Mouse (Mus musculus): ENCODE measurements around the gene Pde11a. TPM values are rescaled to one million over a fixed set of nuclear protein-coding genes. Genes with fewer than 3 reads are reported as not detected.

Pde11a gene
- total RNA-seq (2012; rRNA removed) = 0.27 and 0.37 TPM in 2 replicates

GRCm38 (mm10) chr2:76338215-76339156 is at the start of gene Pde11a:
TSS of gene Pde11a (minus strand) at chr2:76338774.
- no peaks in the 10 kb centered on the region; a peak in 1 of 4 replicates for H3K4me1 ChIP-seq (ENCODE audit: control insufficient read depth in 2 of 2, insufficient read depth in 2 of 2, low read length in 2 of 2, poor library complexity in 1 of 2)
- H3K9ac ChIP-seq (ENCODE audit: insufficient read depth, low read depth, low read length, poor library complexity, severe bottlenecking) = peak within 1 kb of the TSS; percentile 35
- no peaks in the 10 kb centered on the region for H3K36me3 ChIP-seq (ENCODE audit: control insufficient read depth, insufficient read depth, low read length, poor library complexity, severe bottlenecking)
- H3K4me3 ChIP-seq (ENCODE audit: insufficient read depth in 1 of 2, low read depth in 1 of 2, low read length in 2 of 2, poor library complexity in 1 of 2, severe bottlenecking in 1 of 2) = peak within 1 kb of the TSS; percentile 60 to 64
- no peak within 1 kb of the TSS for H3K27ac ChIP-seq (ENCODE audit: insufficient read depth, low read depth, low read length, poor library complexity, severe bottlenecking)
- in situ Hi-C loops (cut with MboI; ENCODE audit: low sequenced_read_pairs in 2 of 2, unreplicated experiment in 2 of 2) = no loop called here
- peak; percentile 40 for DNase-seq (ENCODE audit: low read depth, low spot score)
- no peaks in the 10 kb centered on the region for H3K9me3 ChIP-seq (ENCODE audit: control insufficient read depth, insufficient read depth, low read depth, low read length)
- TF ChIP-seq MAFK (IDR thresholded peaks at IDR 0.05; ENCODE audit: insufficient read depth, low read depth, low read length) = no peak
- TF ChIP-seq HCFC1 (IDR thresholded peaks at IDR 0.05; ENCODE audit: borderline replicate concordance, insufficient read depth, low read length) = no peak
- no peak for TF ChIP-seq ZC3H11A (IDR thresholded peaks at IDR 0.05; ENCODE audit: borderline replicate concordance, low read depth, low read length)
- TF ChIP-seq CHD2 (IDR thresholded peaks at IDR 0.05; ENCODE audit: low read depth, low read length) = no peak
- no peak for TF ChIP-seq ZNF384 (IDR thresholded peaks at IDR 0.05; ENCODE audit: low read depth, low read length)

GRCm38 (mm10) chr2:76386531-76386930 is 48.0 kb upstream of the Pde11a start:
- Histone ChIP-seq H3K9ac (ENCODE audit: insufficient read depth, low read depth, low read length, poor library complexity, severe bottlenecking) (no peak overlapping the region), H3K27ac (ENCODE audit: insufficient read depth, low read depth, low read length, poor library complexity, severe bottlenecking) (no peak overlapping the region), H3K4me1 (ENCODE audit: control insufficient read depth in 2 of 2, insufficient read depth in 2 of 2, low read length in 2 of 2, poor library complexity in 1 of 2) (no peaks in the 10 kb centered on the region; a peak in 1 of 4 replicates), H3K9me3 (ENCODE audit: control insufficient read depth, insufficient read depth, low read depth, low read length) (no peaks in the 10 kb centered on the region), H3K4me3 (ENCODE audit: insufficient read depth in 1 of 2, low read depth in 1 of 2, low read length in 2 of 2, poor library complexity in 1 of 2, severe bottlenecking in 1 of 2) (no peak overlapping the region), H3K36me3 (ENCODE audit: control insufficient read depth, insufficient read depth, low read length, poor library complexity, severe bottlenecking) (peaks cover 15% of the 10 kb centered on the region)
- DNase-seq (ENCODE audit: low read depth, low spot score) = no peak
- TF ChIP-seq CHD2 (IDR thresholded peaks at IDR 0.05; ENCODE audit: low read depth, low read length) (no peak), ZNF384 (IDR thresholded peaks at IDR 0.05; ENCODE audit: low read depth, low read length) (no peak), HCFC1 (IDR thresholded peaks at IDR 0.05; ENCODE audit: borderline replicate concordance, insufficient read depth, low read length) (no peak), MAFK (IDR thresholded peaks at IDR 0.05; ENCODE audit: insufficient read depth, low read depth, low read length) (no peak), ZC3H11A (IDR thresholded peaks at IDR 0.05; ENCODE audit: borderline replicate concordance, low read depth, low read length) (no peak)
- in situ Hi-C loops (cut with MboI; ENCODE audit: low sequenced_read_pairs in 2 of 2, unreplicated experiment in 2 of 2) = no loop called here

- TF ChIP-seq HCFC1 (IDR thresholded peaks at IDR 0.05; ENCODE audit: borderline replicate concordance, insufficient read depth, low read length) (no peak), CHD2 (IDR thresholded peaks at IDR 0.05; ENCODE audit: low read depth, low read length) (no peak), ZNF384 (IDR thresholded peaks at IDR 0.05; ENCODE audit: low read depth, low read length) (no peak)
- Histone ChIP-seq H3K36me3 (ENCODE audit: control insufficient read depth, insufficient read depth, low read length, poor library complexity, severe bottlenecking) (peaks cover 31% of the 10 kb centered on the region), H3K27ac (ENCODE audit: insufficient read depth, low read depth, low read length, poor library complexity, severe bottlenecking) (no peak overlapping the region), H3K4me1 (ENCODE audit: control insufficient read depth in 2 of 2, insufficient read depth in 2 of 2, low read length in 2 of 2, poor library complexity in 1 of 2) (no peaks in the 10 kb centered on the region; a peak in 1 of 4 replicates), H3K9ac (ENCODE audit: insufficient read depth, low read depth, low read length, poor library complexity, severe bottlenecking) (no peak overlapping the region), H3K4me3 (ENCODE audit: insufficient read depth in 1 of 2, low read depth in 1 of 2, low read length in 2 of 2, poor library complexity in 1 of 2, severe bottlenecking in 1 of 2) (no peak overlapping the region), H3K9me3 (ENCODE audit: control insufficient read depth, insufficient read depth, low read depth, low read length) (no peaks in the 10 kb centered on the region)
- DNase-seq (ENCODE audit: low read depth, low spot score) = no peak
- in situ Hi-C loops (cut with MboI; ENCODE audit: low sequenced_read_pairs in 2 of 2, unreplicated experiment in 2 of 2) = no loop called here
Measured at GRCm38 (mm10) chr2:76378646-76379045, 40.1 kb upstream of the Pde11a start.

DNA sequence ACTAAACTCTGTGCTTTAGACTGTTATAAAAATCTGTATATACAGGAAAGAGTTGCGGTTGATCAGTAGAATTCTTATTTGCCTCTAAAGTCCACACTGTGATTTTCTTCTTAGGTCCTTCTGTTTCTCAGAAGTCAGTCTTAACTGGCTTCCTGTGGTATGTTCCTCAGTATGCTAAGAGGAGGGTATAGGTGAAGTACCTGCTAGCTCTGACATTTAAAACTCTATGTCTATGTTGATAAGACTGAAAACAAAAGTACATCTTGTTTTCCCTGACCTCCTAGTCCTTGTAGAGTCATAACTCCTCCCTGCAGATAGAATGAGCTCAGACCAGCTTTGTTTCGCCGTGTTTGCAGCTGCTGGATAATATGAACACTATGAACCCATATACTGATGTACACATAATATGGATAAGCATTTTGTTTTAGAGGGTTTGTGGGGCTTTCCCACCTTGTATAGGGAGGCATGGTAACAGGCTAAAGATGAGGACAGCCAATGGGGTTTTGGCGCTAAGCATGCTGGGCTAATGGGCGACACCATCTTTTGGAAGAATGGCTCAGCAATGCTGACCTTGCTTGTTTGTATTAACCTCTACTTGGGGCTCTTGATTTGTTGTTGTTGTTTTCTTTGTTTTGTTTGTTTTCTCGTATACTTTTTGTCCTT is 36.1 kb upstream of the Pde11a start:
- no peak for DNase-seq (ENCODE audit: low read depth, low spot score)
- Histone ChIP-seq H3K27ac (ENCODE audit: insufficient read depth, low read depth, low read length, poor library complexity, severe bottlenecking) (no peak overlapping the region), H3K36me3 (ENCODE audit: control insufficient read depth, insufficient read depth, low read length, poor library complexity, severe bottlenecking) (peaks cover 24% of the 10 kb centered on the region), H3K9me3 (ENCODE audit: control insufficient read depth, insufficient read depth, low read depth, low read length) (no peaks in the 10 kb centered on the region), H3K9ac (ENCODE audit: insufficient read depth, low read depth, low read length, poor library complexity, severe bottlenecking) (no peak overlapping the region), H3K4me3 (ENCODE audit: insufficient read depth in 1 of 2, low read depth in 1 of 2, low read length in 2 of 2, poor library complexity in 1 of 2, severe bottlenecking in 1 of 2) (no peak overlapping the region), H3K4me1 (ENCODE audit: control insufficient read depth in 2 of 2, insufficient read depth in 2 of 2, low read length in 2 of 2, poor library complexity in 1 of 2) (no peaks in the 10 kb centered on the region)
- no peak for TF ChIP-seq HCFC1 (IDR thresholded peaks at IDR 0.05; ENCODE audit: borderline replicate concordance, insufficient read depth, low read length)
- no peak for TF ChIP-seq MAFK (IDR thresholded peaks at IDR 0.05; ENCODE audit: insufficient read depth, low read depth, low read length)
- no peak for TF ChIP-seq CHD2 (IDR thresholded peaks at IDR 0.05; ENCODE audit: low read depth, low read length)
- TF ChIP-seq ZNF384 (IDR thresholded peaks at IDR 0.05; ENCODE audit: low read depth, low read length) = no peak
- TF ChIP-seq ZC3H11A (IDR thresholded peaks at IDR 0.05; ENCODE audit: borderline replicate concordance, low read depth, low read length) = no peak
- in situ Hi-C loops (cut with MboI; ENCODE audit: low sequenced_read_pairs in 2 of 2, unreplicated experiment in 2 of 2) = no loop called here
